Mouse (Mus musculus): Measurements from ENCODE around the gene Slc38a2. TPM values are rescaled to one million over a fixed set of nuclear protein-coding genes. Genes with fewer than 3 reads are reported as not detected.
A peak's percentile ranks its signal among the peaks of the same experiment; 100 is the strongest.

Gene Slc38a2
- polyA plus RNA-seq, 1 experiment from 2014 or later, result 190 TPM

GRCm38 (mm10) chr15:96638656-96639055, 60.9 kb downstream of the Slc38a2 start:
- 0 out of 2 replicates have a peak, but pooled peaks cover 3% of the 10 kb centered on the region for H3K36me3 ChIP-seq (ENCODE audit: control insufficient read depth, insufficient read depth)
- peaks cover 28% of the 10 kb centered on the region for H3K4me1 ChIP-seq (ENCODE audit: control insufficient read depth, insufficient read depth, low read length)
- ATAC-seq (replicated peaks; ENCODE audit: extremely low read depth, insufficient read depth, low FRiP score), result no peak
- H3K4me3 ChIP-seq (ENCODE audit: low read length), result no peak overlapping the region
- H3K9me3 ChIP-seq (replicated peaks; ENCODE audit: control insufficient read depth, low read length), result no peaks in the 10 kb centered on the region
- 66% methylated on average over 2 of the region's 2 CpGs for WGBS
- no peaks in the 10 kb centered on the region for H3K27me3 ChIP-seq (ENCODE audit: control insufficient read depth, insufficient read depth, low read length)
- H3K4me2 ChIP-seq (ENCODE audit: low read depth, low read length), result no peak overlapping the region; the same call in 1 of the 2 replicates
- H3K9ac ChIP-seq (ENCODE audit: low read length), result no peak overlapping the region
- no peak overlapping the region for H3K27ac ChIP-seq (ENCODE audit: low read length)

GRCm38 (mm10) chr15:96638173-96638572, 61.4 kb downstream of the Slc38a2 start:
- peaks cover 24% of the 10 kb centered on the region for H3K4me1 ChIP-seq (ENCODE audit: control insufficient read depth, insufficient read depth, low read length)
- no peaks in the 10 kb centered on the region for H3K27me3 ChIP-seq (ENCODE audit: control insufficient read depth, insufficient read depth, low read length)
- WGBS, result 46% methylated on average over 10 of the region's 10 CpGs
- no peak for ATAC-seq (replicated peaks; ENCODE audit: extremely low read depth, insufficient read depth, low FRiP score)
- H3K9ac ChIP-seq (ENCODE audit: low read length), result peak overlapping the region; percentile 34; the same call in 1 of the 2 replicates
- H3K4me2 ChIP-seq (ENCODE audit: low read depth, low read length), result peak overlapping the region; percentile 16; the same call in 1 of the 2 replicates
- H3K9me3 ChIP-seq (replicated peaks; ENCODE audit: control insufficient read depth, low read length), result no peaks in the 10 kb centered on the region
- no peak overlapping the region for H3K4me3 ChIP-seq (ENCODE audit: low read length)
- 0 out of 2 replicates have a peak, but pooled peaks cover 3% of the 10 kb centered on the region for H3K36me3 ChIP-seq (ENCODE audit: control insufficient read depth, insufficient read depth)
- 0 out of 2 replicates have a peak overlapping the region, but pooled peaks have one; percentile 32 for H3K27ac ChIP-seq (ENCODE audit: low read length)

Other genes starting within 250 kb of the Slc38a2 start
- gene Scaf11, start 238.9 kb downstream of the Slc38a2 start, polyA plus RNA-seq (2015; fragmentation: Nextera tagmentation; extraction: Ambion mirVana), result 50.9 and 52.8 TPM in 2 replicates
- gene Slc38a1, start 56.8 kb downstream of the Slc38a2 start, polyA plus RNA-seq (2015; fragmentation: Nextera tagmentation; extraction: Ambion mirVana), result 70.7 and 71.2 TPM in 2 replicates

Data from heart, embryonic 16.5 days (tissue).